Mouse (Mus musculus): ENCODE results near the gene Epx. TPM values are rescaled to one million over a fixed set of nuclear protein-coding genes. Genes with fewer than 3 reads are reported as not detected.

Epx gene
- polyA plus RNA-seq (2017; shearing (Covaris generic)), result not detected

DNA sequence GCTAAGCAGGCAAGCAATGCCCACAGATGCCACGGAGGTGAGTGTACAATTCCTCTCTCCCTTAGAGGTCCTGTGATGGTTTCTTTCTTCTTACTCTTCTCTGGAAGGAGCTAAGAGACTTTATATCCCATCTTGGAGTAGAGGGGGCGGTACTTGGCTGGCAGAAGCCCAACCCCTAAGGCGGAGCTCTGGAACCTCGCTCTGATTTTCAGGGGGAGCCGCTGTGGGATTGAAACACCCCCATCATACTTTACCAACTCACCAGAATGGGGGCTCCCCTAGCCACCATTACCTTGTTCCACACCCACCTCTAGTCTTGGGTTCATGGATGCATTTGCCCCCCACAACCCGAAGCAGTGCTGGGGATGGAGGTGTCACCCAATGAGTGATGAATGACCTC is at the start of gene Epx:
Epx (minus strand) TSS at position 101 of the 400 bp plus-strand sequence.

GRCm38 (mm10) chr11:87920966-87921365 is 45.6 kb upstream of the Epx start, which contains the start of gene Olfr464:
Olfr464 (minus strand) TSS chr11:87920967.

DNA sequence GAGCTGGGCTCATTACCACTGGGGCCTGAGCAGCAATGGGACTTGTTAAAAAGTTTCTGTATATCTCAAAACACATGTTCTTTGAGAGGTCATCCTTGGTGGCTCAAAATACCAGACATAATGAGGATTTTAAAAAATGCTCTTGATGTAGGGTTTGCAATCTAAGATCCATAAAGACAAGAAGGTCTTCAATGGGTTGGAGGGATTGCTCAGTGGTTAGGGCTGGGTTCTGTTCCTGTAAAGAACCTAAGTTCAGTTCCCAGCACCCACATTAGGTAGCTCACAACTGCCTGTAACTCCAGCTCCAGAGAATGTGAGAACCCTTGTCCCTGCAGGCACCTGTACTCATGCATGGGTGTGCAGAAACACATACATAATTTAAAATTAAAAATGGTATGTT is 22.0 kb upstream of the Epx start, which contains the start of gene Olfr463:
Olfr463 (minus strand) TSS at position 101 of the 400 bp plus-strand sequence.

DNA sequence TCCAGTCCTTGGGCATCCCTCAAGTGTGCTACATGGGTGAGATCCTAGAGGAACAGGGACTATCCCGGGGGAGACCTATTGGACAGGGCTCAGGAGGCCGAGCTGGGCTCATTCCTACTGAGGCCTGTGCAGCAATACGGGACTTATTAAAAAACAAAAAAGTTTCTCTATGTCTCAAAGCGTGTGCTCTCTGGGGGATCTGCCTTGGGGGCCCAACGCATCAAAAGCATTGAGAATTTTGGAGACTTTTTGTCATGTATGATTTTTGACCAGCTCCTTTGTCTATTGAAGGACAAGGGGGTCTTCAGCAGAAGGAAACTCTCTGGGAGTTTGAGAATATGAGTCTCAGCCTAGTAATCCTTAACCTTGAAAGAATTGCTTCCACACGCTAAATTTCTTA is 16.8 kb upstream of the Epx start, which contains the start of gene Olfr462:
Olfr462 (minus strand) TSS at position 101 of the 400 bp plus-strand sequence.

GRCm38 (mm10) chr11:87852690-87853596 is 22.4 kb downstream of the Epx start, which contains the start of gene Mks1:
Mks1 (plus strand) TSS chr11:87853215.

GRCm38 (mm10) chr11:87828239-87828900 is 47.0 kb downstream of the Epx start, which contains the start of gene Lpo:
Lpo (minus strand) TSS chr11:87828289.

Other genes with a start within 250 kb of the Epx start
- gene Rnf43, start 212.8 kb downstream of the Epx start, polyA plus RNA-seq (2017; shearing (Covaris generic)), result 44.6 TPM
- 518 TPM for gene Supt4a, start 138.0 kb downstream of the Epx start, polyA plus RNA-seq (2017; shearing (Covaris generic))
- gene Tspoap1, start 115.0 kb downstream of the Epx start, polyA plus RNA-seq (2017; shearing (Covaris generic)), result 6.9 TPM
- not detected for gene Mpo, start 82.0 kb downstream of the Epx start, polyA plus RNA-seq (2017; shearing (Covaris generic))
- gene Lpo, start 47.2 kb downstream of the Epx start, polyA plus RNA-seq (2017; shearing (Covaris generic)), result not detected
- gene Mks1, start 22.3 kb downstream of the Epx start, polyA plus RNA-seq (2017; shearing (Covaris generic)), result 15.2 TPM
- gene Olfr462, start 16.7 kb upstream of the Epx start, polyA plus RNA-seq (2017; shearing (Covaris generic)), result not detected
- gene Olfr463, start 21.9 kb upstream of the Epx start, polyA plus RNA-seq (2017; shearing (Covaris generic)), result not detected
- not detected for gene Olfr464, start 45.4 kb upstream of the Epx start, polyA plus RNA-seq (2017; shearing (Covaris generic))
- gene Dynll2, start 112.0 kb upstream of the Epx start, polyA plus RNA-seq (2017; shearing (Covaris generic)), result 8.5 TPM
- 83.7 TPM for gene Srsf1, start 171.8 kb upstream of the Epx start, polyA plus RNA-seq (2017; shearing (Covaris generic))
- 32.9 TPM for gene Vezf1, start 192.7 kb upstream of the Epx start, polyA plus RNA-seq (2017; shearing (Covaris generic))
- gene Cuedc1, start 222.5 kb upstream of the Epx start, polyA plus RNA-seq (2017; shearing (Covaris generic)), result 5.5 TPM